Mouse (Mus musculus) left cerebral cortex, postnatal 14 days (tissue): ENCODE results near the gene Otx1. TPM values are rescaled to one million over a fixed set of nuclear protein-coding genes. Genes with fewer than 3 reads are reported as not detected.

Experiments
- DNase-seq, 2 experiments: peaks; one replicate each; pipeline ENCODE4 v3.0.0; 2021 to 2022; ENCODE audit warnings: low spot score in 2 of 2, mixed read lengths in 1 of 2
- intact Hi-C: fragments of 180-260 bp; cut with DNase I; formaldehyde crosslinking; loops from one replicate; pipeline ENCODE4 v1.15.1; 2025
- long read RNA-seq, 2 experiments: library from polyadenylated mRNA; stranded (forward); transcript quantifications; one replicate each; pipeline ENCODE4 v2.0.0; 2021
- total RNA-seq, 2 experiments: library from RNA; stranded (reverse); gene quantifications; 2 replicates each; pipeline ENCODE4 v1.2.3; 2021

Gene Otx1
- 1 to 10 TPM; 6.1 to 9.1 TPM for total RNA-seq
- long read RNA-seq, experiment 1, partial matches to known transcripts = 1 of 6 reads
- long read RNA-seq, experiment 1, other reads (novel, unspliced or antisense) = 4 of 6 reads
- long read RNA-seq, experiment 2, partial matches to known transcripts = 0 of 3 reads
- long read RNA-seq, experiment 2, other reads (novel, unspliced or antisense) = 1 of 3 reads

DNA sequence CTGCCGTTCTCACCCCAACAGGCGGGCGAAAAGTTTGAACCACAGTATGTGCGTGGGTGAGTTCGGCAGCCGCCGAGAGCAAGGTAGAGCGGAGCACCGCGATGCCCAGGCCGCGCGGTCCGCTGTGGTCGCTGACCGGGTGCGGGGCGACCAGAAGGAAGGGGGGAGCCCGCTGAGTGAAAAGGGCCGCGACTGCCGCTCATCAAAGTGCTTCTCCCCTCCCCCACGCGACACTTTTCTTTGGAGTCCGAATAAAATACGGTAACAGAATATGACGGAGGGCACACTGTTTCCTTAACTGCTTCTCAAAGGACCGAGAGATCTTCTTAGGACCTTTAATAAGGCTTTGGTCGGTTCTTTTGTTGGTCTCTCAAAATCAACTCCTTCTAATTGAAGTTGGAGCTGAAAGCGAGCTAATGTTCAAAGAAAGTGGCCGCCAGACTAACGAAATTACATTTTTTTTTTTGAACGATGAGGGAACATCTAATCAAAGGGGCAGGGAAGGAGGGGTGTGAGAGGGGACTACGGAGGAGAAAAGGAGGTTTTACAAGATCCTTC is at the start of gene Otx1:
Gene Otx1 (minus strand): TSS at position 115 of the 558 bp plus-strand sequence.
- intact Hi-C loops = loop anchor here (5.0 kb wide), 2 partner anchors 199 to 336 kb away; no protein-coding TSS in a partner anchor
- no peak for DNase-seq

DNA sequence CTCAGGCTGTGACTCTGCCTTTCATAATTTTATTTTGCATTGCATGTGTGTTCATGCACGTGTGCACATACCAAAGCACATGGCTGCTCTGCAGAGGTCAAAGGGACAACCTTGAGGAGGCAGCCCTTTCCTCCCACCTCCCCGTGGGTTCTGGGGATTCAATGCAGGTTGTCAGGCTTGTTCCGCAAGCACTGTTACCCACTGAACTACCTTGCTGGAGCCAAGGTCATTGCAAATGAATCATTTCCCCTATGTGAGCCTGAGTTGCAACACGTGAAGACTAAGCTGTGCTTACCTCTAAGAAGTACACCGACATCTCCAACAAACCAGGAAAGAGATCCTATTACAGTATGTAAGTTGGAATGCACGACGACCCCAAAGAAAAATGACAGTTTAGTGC is 48.2 kb upstream of the Otx1 start:
- intact Hi-C loops = no loop called here
- DNase-seq = no peak

DNA sequence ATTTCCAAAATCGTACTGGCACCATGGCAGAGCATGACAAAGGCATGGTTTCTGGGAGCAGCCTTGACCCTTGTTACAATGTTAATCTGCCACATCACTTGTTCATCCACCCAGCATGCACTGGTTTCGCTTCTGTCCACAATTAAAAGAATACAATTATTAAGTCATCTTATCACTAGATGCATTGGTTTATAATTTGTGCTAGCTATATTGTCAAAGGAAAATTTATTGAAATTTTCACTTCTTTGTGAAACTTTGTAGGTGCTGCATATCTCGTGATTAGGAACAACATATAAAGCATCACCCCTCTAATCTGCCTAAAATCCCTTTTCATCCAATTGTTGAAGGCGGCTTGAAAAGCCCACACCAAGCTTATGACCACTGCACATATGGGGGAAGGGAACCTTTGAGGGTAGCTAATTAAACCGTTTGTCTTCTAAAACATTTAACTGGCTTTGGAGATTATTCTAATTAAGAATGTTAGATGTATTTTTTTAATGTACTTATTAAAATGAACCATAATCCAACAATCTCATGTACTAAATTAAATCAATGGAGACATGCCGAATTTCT is 37.2 kb upstream of the Otx1 start:
- no peak for DNase-seq
- intact Hi-C loops = no loop called here

DNA sequence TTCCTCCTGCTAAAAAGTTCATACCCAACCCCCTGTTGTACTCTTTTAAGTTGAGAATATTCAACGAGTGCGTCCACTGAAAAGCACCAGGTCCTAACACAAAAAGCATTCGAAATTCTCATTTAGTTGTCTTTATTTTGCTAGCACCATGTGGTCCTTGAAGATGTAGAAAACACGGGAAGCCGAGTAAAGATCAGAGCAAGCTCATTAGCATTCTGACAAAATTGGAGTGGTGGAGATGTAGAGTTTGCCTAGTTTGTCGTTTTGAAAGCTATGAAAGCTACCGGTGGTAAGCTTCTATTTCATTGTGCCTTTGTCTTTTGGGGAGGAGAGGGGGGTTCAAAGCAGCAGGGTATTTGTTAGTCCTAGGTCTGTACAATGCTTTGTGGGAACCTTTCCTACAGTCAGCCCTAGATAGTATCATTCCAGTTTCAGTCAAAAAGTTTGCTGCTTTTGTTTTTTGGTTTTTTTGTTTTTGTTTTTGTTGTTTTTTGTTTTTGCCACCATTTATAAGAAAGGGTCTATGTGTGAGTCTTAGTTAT is 31.9 kb upstream of the Otx1 start:
- intact Hi-C loops = no loop called here
- DNase-seq = no peak

DNA sequence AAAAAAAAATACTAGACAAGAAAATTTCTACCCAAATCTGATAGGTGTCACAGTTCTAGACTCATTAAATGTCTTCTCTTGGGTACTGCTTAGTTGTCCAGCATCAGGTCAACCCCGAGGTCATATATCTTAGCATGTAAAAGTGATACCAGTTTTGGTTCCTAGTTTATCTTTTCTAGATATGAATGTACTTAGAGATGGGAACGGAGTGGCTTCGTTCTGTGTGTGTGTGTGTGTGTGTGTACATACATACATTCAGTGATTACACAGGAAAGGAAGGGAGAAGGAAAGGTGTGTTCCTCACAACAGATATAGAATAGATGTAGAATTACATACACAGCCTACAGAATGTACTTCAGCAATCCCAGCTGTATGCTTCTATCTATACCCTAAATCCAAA is 30.9 kb upstream of the Otx1 start:
- intact Hi-C loops = no loop called here
- DNase-seq = no peak

DNA sequence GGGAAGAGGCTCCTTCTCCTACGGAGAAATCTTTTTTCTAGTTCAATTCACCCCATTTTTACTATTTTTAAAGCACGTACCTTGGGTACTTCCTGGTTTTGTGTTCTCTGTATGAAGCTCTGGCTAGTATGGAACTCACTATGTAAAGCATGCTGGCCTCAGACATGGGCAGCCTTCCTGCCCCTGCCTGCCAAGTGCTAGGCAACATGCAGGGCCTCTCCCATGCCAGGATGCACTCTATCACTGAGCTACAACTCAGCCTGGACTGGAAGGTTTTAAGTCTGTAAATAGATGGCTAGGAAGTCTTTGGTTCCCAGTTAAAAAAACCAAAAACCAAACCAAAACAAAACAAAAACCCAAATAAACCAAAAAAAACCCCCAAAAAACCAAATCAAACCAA is 17.9 kb upstream of the Otx1 start:
- DNase-seq = no peak
- intact Hi-C loops = no loop called here

DNA sequence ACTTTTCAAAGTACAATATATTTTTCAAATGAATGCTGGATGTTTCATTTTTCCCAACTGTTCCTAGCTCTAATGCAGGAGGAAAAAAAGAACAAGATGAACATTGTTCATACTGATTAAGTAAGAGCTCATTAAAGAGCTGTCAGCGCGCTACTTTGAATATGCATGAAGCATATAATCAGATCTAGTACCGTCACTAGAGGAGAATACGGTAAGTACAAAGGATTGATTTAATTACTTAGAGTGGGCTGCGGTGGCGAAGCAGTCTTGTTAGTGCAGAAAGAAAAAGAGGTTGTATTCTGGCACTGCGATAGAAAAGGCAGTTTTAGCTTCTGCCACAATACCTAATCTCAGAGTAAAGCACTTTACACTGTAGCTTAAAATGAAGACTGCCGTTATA is 14.7 kb upstream of the Otx1 start:
- DNase-seq = no peak

DNA sequence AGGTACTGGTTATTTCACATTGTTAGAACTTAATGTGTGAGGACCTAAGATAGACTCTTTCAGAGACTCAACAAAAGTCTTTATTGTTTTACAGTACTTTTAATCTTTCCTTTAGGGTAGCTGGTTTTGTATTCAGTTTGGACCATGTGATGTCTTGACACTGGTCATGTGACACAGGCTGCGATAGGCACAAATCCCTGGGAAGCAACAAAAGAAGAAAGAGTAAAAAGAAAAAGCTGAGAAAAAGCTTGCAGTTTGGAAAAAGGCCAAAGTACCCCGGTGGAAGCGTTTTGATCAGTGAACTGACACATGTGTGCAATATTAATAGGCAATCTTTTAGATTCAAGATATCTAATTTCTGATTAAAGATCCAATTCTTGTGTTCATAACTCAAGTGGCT is 13.6 kb upstream of the Otx1 start:
- DNase-seq = no peak
- intact Hi-C loops = no loop called here

More for the DNA sequence above, 14.7 kb upstream of the Otx1 start:
- intact Hi-C loops = no loop called here

DNA sequence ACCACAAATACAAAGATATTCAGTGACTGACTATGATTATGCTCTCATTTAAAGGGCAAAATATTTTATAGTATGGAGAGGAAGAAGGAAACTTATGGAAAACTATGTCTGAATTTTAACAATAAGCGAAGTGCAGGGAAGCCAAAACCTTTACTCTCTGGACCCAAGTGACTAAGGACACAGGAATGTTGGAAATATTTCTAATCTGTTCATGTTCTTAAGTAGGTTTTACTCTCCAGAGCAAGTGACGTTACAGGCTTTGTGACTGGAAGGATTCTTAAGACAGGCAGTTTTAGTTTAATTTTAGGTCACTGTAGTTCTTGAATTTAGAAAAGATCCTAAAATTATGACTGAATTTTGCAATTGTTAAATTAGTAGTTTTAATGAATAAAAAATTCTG is 6.1 kb upstream of the Otx1 start:
- intact Hi-C loops = no loop called here
- no peak for DNase-seq

DNA sequence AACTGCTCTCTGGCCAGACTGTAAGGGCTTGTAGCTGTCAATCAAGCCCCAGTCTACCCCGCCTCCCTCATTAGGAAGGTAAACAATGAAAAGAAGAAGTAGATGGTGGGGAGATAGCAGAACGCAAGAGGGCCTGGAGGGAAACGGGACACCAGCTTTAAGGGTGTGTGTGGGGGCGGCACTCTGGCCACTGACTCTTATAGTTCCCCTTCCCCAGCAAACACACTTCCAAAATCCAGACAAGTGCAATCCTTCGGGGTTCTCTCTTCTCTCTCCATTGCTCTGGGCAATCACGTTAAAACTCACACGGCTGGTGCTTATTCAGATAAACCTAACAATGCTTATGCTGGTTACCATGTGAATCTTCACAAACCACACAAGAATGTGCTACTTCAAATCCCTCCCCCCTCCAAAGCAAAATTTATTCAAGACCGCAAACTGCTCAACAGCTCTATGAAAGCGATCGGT is 5.5 kb upstream of the Otx1 start:
- no peak for DNase-seq
- intact Hi-C loops = no loop called here

DNA sequence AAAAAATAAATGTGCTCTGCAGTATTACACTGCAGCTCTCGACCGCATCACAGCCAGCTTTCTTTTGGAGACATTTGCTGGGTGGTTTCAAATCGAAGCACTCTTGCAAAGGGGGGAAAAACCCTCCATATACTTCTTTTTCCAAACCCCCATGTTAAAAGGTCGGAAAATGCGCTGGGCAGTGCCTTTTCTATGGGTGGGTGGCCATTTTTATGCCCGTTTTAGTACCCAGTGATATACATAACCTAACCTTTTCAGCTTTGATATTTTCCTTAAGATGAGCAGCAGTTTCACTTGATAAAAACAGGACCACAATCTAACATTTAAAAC is 5.0 kb upstream of the Otx1 start:
- intact Hi-C loops = no loop called here
- no peak for DNase-seq

DNA sequence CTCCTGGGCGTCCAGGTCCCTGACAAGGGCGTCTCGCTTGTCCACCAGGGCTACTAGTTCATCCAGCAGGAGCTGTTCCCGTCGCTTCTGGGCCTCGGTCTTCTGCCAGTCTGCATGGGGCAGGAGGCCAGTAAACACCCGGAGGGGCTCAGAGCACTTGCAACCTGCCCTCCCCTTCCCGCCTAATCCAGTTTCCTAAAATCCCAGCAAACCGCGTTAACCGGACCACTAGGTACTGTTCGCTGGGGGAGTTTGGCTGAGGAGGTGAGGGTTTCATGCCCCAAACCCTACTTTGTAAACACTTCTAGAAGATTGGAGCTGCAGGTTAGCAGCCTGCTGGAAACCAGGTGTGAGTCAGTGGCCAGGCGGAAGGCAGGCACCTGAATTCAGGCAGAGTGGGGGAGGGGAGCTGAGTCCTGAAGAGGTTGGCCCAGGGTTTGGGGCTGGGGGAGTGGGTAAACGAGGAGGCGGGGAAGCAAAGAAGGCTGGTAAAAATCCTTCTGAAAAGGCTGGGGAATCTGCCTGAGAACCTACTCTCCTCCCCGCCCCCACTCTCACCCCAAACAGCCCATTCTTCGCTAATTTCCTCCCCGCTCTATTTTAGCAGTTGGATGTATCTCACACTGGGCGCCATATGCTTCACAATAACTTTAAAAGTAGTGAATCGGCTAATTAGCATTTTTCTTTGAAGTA is 4.5 kb upstream of the Otx1 start:
- intact Hi-C loops = no loop called here
- no peak for DNase-seq

DNA sequence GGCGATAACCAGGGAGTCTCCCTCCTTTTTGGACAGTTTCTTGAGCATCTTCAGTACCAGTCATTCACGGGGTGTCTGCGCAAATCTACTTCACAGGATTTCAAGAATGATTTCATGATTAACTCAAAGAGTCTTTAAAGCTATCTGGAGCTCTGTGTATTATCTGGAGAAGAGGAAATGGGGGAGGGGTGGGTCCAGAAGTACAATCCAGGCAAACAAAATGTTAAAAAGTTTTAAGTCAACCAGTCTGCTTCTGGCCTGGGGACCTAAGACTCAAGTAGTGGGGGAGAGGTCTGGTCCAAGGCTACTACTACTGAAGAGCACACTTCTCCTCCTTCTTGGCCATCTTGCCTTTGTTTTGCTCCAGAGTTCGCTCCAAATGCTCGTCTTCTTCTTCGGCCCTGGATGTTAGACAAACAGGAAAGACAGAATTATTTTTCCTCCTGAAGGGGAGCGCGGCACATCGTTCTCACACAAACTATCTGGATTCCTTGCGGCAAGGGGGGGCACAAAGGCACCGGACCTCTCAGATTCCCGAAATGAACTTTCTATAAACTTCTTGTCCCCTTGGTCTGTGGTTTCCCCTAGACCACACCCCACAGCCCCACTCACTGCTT is 3.9 kb upstream of the Otx1 start:
- no peak for DNase-seq
- intact Hi-C loops = no loop called here

DNA sequence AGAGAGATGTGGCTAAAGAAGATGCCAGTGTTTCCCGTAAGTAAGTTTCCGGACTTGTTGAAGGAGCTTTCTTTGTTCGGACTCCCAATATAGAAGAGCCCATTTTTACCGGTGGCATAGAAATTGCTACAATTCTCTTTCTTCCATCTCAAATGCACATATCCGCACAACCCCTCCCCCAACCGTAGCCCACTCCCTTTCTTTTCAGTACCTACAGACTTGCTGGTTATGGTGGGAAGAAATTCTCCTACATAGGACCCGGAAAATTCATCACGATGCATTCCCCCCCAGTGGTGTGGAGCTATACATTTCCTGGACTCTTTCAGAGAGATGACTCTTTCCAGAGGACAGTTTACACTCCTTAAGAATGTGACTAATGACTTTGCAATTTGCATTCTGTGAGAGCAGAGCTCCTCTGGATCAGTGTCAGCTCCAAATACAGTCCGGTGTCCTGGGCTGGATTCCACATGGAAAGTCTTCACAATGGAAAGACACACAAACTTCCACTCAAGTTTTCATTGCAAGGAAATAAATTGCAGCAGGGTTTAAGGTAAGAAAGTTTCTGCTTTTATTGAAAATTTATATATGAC is 2.7 kb upstream of the Otx1 start:
- intact Hi-C loops = no loop called here
- no peak for DNase-seq

DNA sequence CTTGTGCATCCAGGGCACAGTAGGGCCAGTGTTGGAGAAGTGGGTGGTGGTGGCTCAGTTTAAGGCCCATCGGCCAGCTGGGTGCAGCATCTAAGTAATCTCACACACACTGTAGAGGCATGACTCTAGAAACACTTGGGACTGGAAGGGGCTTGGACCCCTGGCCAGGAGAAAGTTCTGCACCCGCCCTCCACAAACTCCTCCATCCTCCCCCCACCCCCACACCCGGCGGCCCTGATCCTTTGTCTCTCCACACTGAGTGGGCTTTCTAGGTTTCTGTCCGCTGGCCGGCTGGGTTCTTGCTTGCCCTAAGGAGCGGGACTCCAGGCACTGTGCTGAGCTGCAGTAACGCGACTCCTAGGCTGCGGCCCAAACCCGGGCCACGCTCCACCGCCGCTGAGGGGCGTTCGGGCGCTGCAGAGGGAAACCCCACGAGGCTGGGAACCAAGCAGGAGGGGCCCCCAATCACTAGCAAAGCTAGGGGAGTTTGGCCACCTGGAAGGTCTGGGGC is 1.7 kb upstream of the Otx1 start:
- DNase-seq = no peak
- intact Hi-C loops = loop anchor here (5.0 kb wide), 2 partner anchors 198 to 337 kb away; no protein-coding TSS in a partner anchor

DNA sequence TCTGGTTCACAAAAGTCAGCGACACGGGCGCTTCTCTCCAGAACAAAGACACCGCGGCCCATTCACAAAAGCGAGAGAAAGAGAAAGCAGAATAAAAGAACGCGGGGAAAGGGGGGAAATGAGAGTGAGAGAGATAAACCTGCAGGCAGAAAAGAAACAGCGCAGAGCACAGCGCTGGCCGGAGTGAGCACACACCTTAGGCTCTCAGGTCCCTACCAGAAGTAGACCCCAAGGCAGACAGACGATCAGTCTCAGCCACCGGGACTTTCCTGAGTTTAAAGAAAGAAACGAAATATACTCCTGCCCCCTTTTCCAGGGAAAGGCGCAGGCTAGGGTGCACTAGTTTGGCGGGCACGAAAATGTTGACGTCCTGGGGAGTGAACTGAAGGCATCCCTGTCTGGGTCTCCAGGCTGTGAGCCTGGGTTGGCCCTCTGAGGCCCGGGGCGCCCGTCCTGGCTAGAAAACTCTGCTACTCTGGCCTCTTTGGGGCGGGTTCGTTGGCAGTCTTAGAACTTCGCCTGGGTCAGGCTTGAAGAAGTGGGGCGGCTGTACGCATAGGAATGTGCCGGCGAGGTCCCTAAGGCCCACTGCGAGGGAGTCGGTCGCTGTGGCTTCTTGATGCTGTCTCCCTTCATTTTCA is 764 bp upstream of the Otx1 start:
- no peak for DNase-seq
- intact Hi-C loops = loop anchor here (5.0 kb wide), 2 partner anchors 199 to 336 kb away; no protein-coding TSS in a partner anchor

DNA sequence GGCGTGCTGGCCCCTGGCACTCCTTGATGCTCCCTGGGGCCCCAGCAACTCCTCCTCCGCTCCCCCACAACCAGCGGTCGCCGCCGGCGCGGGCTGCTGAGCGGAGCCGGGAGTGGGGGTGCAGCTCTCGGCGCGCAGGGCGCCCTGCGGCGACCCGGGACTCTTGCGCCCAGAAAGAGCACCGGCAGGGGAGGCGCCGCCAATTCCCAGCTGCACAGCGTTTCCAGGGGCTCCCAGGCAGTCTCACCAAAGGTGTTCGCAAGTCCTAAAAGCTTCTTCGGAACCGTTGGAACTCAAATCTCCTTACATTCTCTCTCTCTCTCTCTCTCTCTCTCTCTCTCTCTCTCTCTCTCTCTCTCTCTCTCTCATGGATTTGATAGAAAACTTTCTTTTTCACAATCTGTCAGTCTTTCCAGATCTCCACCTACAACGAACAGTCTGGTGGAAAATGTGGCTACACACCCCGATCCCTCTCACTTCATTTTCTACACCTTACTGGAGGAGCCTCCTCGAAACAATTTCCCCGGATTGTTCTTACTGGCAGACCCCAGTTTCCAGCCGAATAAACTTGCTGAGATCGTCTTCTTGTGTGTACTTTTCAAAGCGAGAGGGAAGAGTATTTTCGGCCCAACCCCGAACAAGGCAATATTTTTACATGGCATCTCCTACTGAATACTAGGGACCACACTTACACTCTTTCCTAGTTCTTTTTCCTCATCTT is 475 bp downstream of the Otx1 start:
- intact Hi-C loops = loop anchor here (5.0 kb wide), 2 partner anchors 200 to 335 kb away; no protein-coding TSS in a partner anchor
- no peak for DNase-seq
